Mouse (Mus musculus): ENCODE results near the gene Acta2.
"Not testable (repeated sequence)": the region's sequence is repeated elsewhere in the genome, so short reads cannot be mapped to it uniquely, and the experiment has no call there.

- TF ChIP-seq POLR2A, CTCF (IDR thresholded peaks at IDR 0.05; ENCODE audit: extremely low read depth, insufficient read depth, low read length): not testable (repeated sequence)
Measured at GRCm38 (mm10) chr19:34206128-34206527, 49.3 kb downstream of the Acta2 start.
